Mouse (Mus musculus) intestine, postnatal 0 days (tissue): ENCODE measurements around the gene Slc6a19. TPM values are rescaled to one million over a fixed set of nuclear protein-coding genes. Genes with fewer than 3 reads are reported as not detected.

ENCODE experiments used
- ATAC-seq: fragments of 200-750 bp; cut with Nextera tagmentation; 2 replicates; pipeline ENCODE4 v1.8.0; 2017; ENCODE audit warnings: mild to moderate bottlenecking, moderate TSS enrichment, moderate library complexity
- H3K27ac ChIP-seq: fragments of 300-500 bp; sonication (generic); 2 replicates; pipeline ENCODE4 v1.5.1; 2014; ENCODE audit warnings: mild to moderate bottlenecking, low read depth, low read length, moderate library complexity
- H3K27me3 ChIP-seq: fragments of 300-500 bp; sonication (generic); replicated peaks from 2 replicates; pipeline ENCODE4 v1.6.1; 2014; ENCODE audit warnings: low read length, mixed read lengths; ENCODE audit not compliant: control insufficient read depth, insufficient read depth
- H3K36me3 ChIP-seq: fragments of 300-500 bp; sonication (generic); 2 replicates; pipeline ENCODE4 v1.6.1; 2014; ENCODE audit warnings: mild to moderate bottlenecking, moderate library complexity; ENCODE audit not compliant: control insufficient read depth, insufficient read depth
- H3K4me1 ChIP-seq: fragments of 300-500 bp; sonication (generic); replicated peaks from 2 replicates; pipeline ENCODE4 v1.6.1; 2014; ENCODE audit warnings: antibody characterized with exemption, low read length, mixed read lengths; ENCODE audit not compliant: control insufficient read depth, insufficient read depth
- H3K4me2 ChIP-seq: fragments of 300-500 bp; sonication (generic); replicated peaks from 2 replicates; pipeline ENCODE4 v1.6.1; 2014; ENCODE audit warnings: low read depth, mild to moderate bottlenecking, moderate library complexity
- H3K4me3 ChIP-seq: fragments of 300-500 bp; sonication (generic); 2 replicates; pipeline ENCODE4 v1.5.1; 2014; ENCODE audit warnings: low read depth, low read length
- H3K9ac ChIP-seq: fragments of 300-500 bp; sonication (generic); 2 replicates; pipeline ENCODE4 v1.6.1; 2014; ENCODE audit warnings: mild to moderate bottlenecking, low read depth, low read length
- H3K9me3 ChIP-seq: fragments of 300-500 bp; sonication (generic); 2 replicates; pipeline ENCODE4 v1.6.1; 2016; ENCODE audit warnings: mixed run types; ENCODE audit not compliant: control insufficient read depth
- CTCF ChIP-seq: sonication (generic); IDR thresholded peaks from 2 replicates; pipeline ENCODE4 v1.5.1; 2016; ENCODE audit warnings: low read depth, mild to moderate bottlenecking, control low read depth, antibody characterized with exemption, moderate library complexity
- WGBS: fragments of 180-500 bp; shearing (Covaris S2); extraction: QIAGEN DNeasy Blood & Tissue Kit; methylation state at CpG from one replicate; pipeline ENCODE4 v1.1.7; 2014; 5-methylcytosine and 5-hydroxymethylcytosine counted together
- polyA plus RNA-seq: library from polyadenylated mRNA; unstranded; fragments of >200 nt; fragmentation: Nextera tagmentation; extraction: Ambion mirVana; gene quantifications from 2 replicates; pipeline ENCODE4 v1.2.1, GENCODE M21; 2015

The Slc6a19 gene
- polyA plus RNA-seq, 1 experiment from 2014 or later: 110 TPM

GRCm38 (mm10) chr13:73730913-73731312 lies 26.2 kb upstream of the Slc6a19 start:
- Histone ChIP-seq H3K4me3 (no peak overlapping the region), H3K9ac (no peak overlapping the region), H3K4me1 (peaks cover 6% of the 10 kb centered on the region), H3K27me3 (no peaks in the 10 kb centered on the region), H3K36me3 (no peaks in the 10 kb centered on the region), H3K9me3 (no peaks in the 10 kb centered on the region), H3K4me2 (no peak overlapping the region), H3K27ac (no peak overlapping the region)
- no peak for ATAC-seq
- TF ChIP-seq CTCF: no peak
- 63% methylated on average over 1 of the region's 1 CpGs for WGBS

GRCm38 (mm10) chr13:73728633-73729032 lies 24.0 kb upstream of the Slc6a19 start:
- peak; percentile 44; the same call in 1 of the 2 replicates for ATAC-seq

GRCm38 (mm10) chr13:73727621-73728025 lies 23.0 kb upstream of the Slc6a19 start:
- H3K4me2 ChIP-seq: no peak overlapping the region

More at GRCm38 (mm10) chr13:73728633-73729032, 24.0 kb upstream of the Slc6a19 start:
- TF ChIP-seq CTCF: no peak
- H3K4me3 ChIP-seq: no peak overlapping the region
- no peaks in the 10 kb centered on the region for H3K9me3 ChIP-seq
- H3K27ac ChIP-seq: no peak overlapping the region
- no peak overlapping the region for H3K4me2 ChIP-seq
- H3K36me3 ChIP-seq: no peaks in the 10 kb centered on the region
- H3K9ac ChIP-seq: no peak overlapping the region
- H3K27me3 ChIP-seq: no peaks in the 10 kb centered on the region
- peaks cover under 1% of the 10 kb centered on the region; the same call in 1 of the 2 replicates for H3K4me1 ChIP-seq

GRCm38 (mm10) chr13:73725315-73725714 lies 20.6 kb upstream of the Slc6a19 start:
- ATAC-seq: no peak
- no peaks in the 10 kb centered on the region for H3K9me3 ChIP-seq
- WGBS: 64% methylated on average over 5 of the region's 5 CpGs
- TF ChIP-seq CTCF: no peak
- no peaks in the 10 kb centered on the region for H3K36me3 ChIP-seq
- H3K4me1 ChIP-seq: no peaks in the 10 kb centered on the region
- no peak overlapping the region for H3K27ac ChIP-seq
- no peak overlapping the region for H3K4me3 ChIP-seq
- H3K4me2 ChIP-seq: no peak overlapping the region
- no peak overlapping the region for H3K9ac ChIP-seq
- H3K27me3 ChIP-seq: no peaks in the 10 kb centered on the region

More at GRCm38 (mm10) chr13:73727621-73728025, 23.0 kb upstream of the Slc6a19 start:
- H3K9ac ChIP-seq: no peak overlapping the region
- no peaks in the 10 kb centered on the region for H3K27me3 ChIP-seq
- no peaks in the 10 kb centered on the region for H3K36me3 ChIP-seq
- no peak for ATAC-seq
- no peak overlapping the region for H3K27ac ChIP-seq
- no peak for TF ChIP-seq CTCF
- H3K4me1 ChIP-seq: no peaks in the 10 kb centered on the region; the same call in 1 of the 2 replicates
- H3K4me3 ChIP-seq: no peak overlapping the region
- H3K9me3 ChIP-seq: no peaks in the 10 kb centered on the region
- WGBS: 75% methylated on average over 2 of the region's 2 CpGs

GRCm38 (mm10) chr13:73723081-73723668 lies 18.5 kb upstream of the Slc6a19 start:
- H3K4me2 ChIP-seq: no peak overlapping the region
- H3K27ac ChIP-seq: no peak overlapping the region
- no peak overlapping the region for H3K9ac ChIP-seq
- no peaks in the 10 kb centered on the region for H3K36me3 ChIP-seq
- H3K4me1 ChIP-seq: no peaks in the 10 kb centered on the region
- H3K4me3 ChIP-seq: no peak overlapping the region
- H3K9me3 ChIP-seq: no peaks in the 10 kb centered on the region
- no peak for ATAC-seq
- no peaks in the 10 kb centered on the region for H3K27me3 ChIP-seq
- WGBS: 38% methylated on average over 8 of the region's 8 CpGs
- TF ChIP-seq CTCF: peak; percentile 79

GRCm38 (mm10) chr13:73720241-73720640 lies 15.6 kb upstream of the Slc6a19 start:
- no peak for TF ChIP-seq CTCF
- H3K27me3 ChIP-seq: no peaks in the 10 kb centered on the region

More at GRCm38 (mm10) chr13:73720241-73720640, 15.6 kb upstream of the Slc6a19 start:
- Histone ChIP-seq H3K9ac (no peak overlapping the region), H3K4me2 (no peak overlapping the region), H3K4me1 (no peaks in the 10 kb centered on the region), H3K4me3 (no peak overlapping the region), H3K9me3 (no peaks in the 10 kb centered on the region), H3K27ac (no peak overlapping the region), H3K36me3 (no peaks in the 10 kb centered on the region)
- WGBS: 83% methylated on average over 4 of the region's 4 CpGs
- ATAC-seq: no peak
